9 mouse cellular contexts compared by ENCODE assay signal in the genomic region with DNA sequence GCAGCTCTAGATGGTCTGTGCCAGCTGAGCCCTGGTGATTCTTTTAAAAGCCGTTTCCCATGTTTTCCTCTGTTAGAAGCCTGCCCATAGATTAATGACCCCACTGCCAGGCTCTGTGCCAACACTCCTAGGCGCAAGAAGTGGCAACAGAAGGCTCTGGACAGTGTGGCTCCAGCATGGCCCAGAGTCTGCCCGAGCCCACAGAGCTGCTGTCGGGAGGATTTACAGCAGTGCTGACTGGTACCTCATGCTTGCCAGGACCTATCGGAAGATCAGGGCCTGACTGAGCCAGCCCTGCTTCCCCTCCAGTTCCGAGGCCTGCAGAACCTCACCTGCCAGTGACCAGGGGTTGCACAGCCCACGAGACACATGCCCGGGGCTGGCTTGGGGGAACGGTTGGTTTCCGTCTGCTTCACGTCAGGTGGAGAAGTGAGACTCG.
DNase-seq lines count a peak whose midpoint lies in the region; ATAC-seq and TF ChIP-seq lines count a peak whose summit lies in the region.
"Had no signal": no experiment of that assay in that cellular context is flagged by ENCODE, and none has a peak within 500 bp of the region (broad histone marks: within the 10 kb centered on the region; RNA-seq: fewer than 3 reads in every experiment).

No protein-coding gene starts in this region.

- TF ChIP-seq CTCF in liver, postnatal 0 days (IDR thresholded peaks at IDR 0.05; ENCODE audit: low read depth) = no peak

- no peaks in the 10 kb centered on the region for H3K27me3 ChIP-seq in liver, postnatal 0 days (ENCODE audit: insufficient read depth, low read length)
- H3K27me3 ChIP-seq: liver, embryonic 15.5 days had no signal

- H3K9ac ChIP-seq in liver, postnatal 0 days (replicated peaks) = no peak overlapping the region
- H3K9ac ChIP-seq: liver, embryonic 15.5 days had no signal

- ATAC-seq in common myeloid progenitor, adult 5-6 weeks (replicated peaks; ENCODE audit: low read depth, poor library complexity, severe bottlenecking) = peak; percentile 68
- peak; percentile 65 for ATAC-seq in megakaryocyte progenitor cell, adult 5-6 weeks (replicated peaks; ENCODE audit: poor library complexity)
- no peak for ATAC-seq in liver, postnatal 0 days

- no peak overlapping the region for H3K27ac ChIP-seq in liver, postnatal 0 days (ENCODE audit: low read depth)
- H3K27ac ChIP-seq: liver, embryonic 15.5 days had no signal

- 58% methylated on average over 12 of the region's 12 CpGs for WGBS in liver, postnatal 0 days (ENCODE audit: insufficient replicate concordance)

- intact Hi-C loops in heart, postnatal 10 days (cut with DNase I) = no loop called here

- peak; percentile 31 to 40 for DNase-seq in heart, postnatal 10 days
- DNase-seq in heart, adult 9 months (ENCODE audit: low spot score in 2 of 2) = no peak
- DNase-seq in adrenal gland, postnatal 36 days = peak; percentile 67
- DNase-seq in liver, postnatal 0 days = no peak
- DNase-seq in c-Kit-positive CD71-positive TER-119-positive erythroid progenitor cells, embryonic 14.5 days (ENCODE audit: low spot score) = no peak
- DNase-seq in embryo, embryonic 10 days (ENCODE audit: low spot score) = no peak

- H3K4me3 ChIP-seq in liver, postnatal 0 days (ENCODE audit: low read depth, low read length) = no peak overlapping the region
- H3K4me3 ChIP-seq: liver, embryonic 15.5 days had no signal

- no peak overlapping the region for H3K4me2 ChIP-seq in liver, postnatal 0 days (ENCODE audit: low read depth, low read length)
- H3K4me2 ChIP-seq: liver, embryonic 15.5 days had no signal

- peaks cover 3% of the 10 kb centered on the region; the same call in 1 of the 2 replicates for H3K4me1 ChIP-seq in liver, postnatal 0 days (ENCODE audit: insufficient read depth)
- H3K4me1 ChIP-seq: liver, embryonic 15.5 days had no signal

- no peak for TF ChIP-seq EP300 in liver, postnatal 0 days (IDR thresholded peaks at IDR 0.05; ENCODE audit: low read depth)

- H3K36me3 ChIP-seq in liver, postnatal 0 days (replicated peaks; ENCODE audit: insufficient read depth, low read length) = no peaks in the 10 kb centered on the region
- H3K36me3 ChIP-seq: liver, embryonic 15.5 days had no signal

- H3K9me3 ChIP-seq in liver, postnatal 0 days (ENCODE audit: low read length) = no peaks in the 10 kb centered on the region
- H3K9me3 ChIP-seq: liver, embryonic 15.5 days had no signal

Comparison
In these comparisons a context has a peak if more than half of its experiments do, and no peak if none do; other contexts are left out.
1. DNase-seq: peak in heart, postnatal 10 days (2 of 2) and adrenal gland, postnatal 36 days (2 of 2); none in heart, adult 9 months (0 of 2), liver, postnatal 0 days (single experiment), c-Kit-positive CD71-positive TER-119-positive erythroid progenitor cells, embryonic 14.5 days (single experiment) and embryo, embryonic 10 days (single experiment).